Mouse (Mus musculus) urinary bladder, postnatal 4 days (tissue): Measurements from ENCODE around the gene Emid1.

Experiments used
- DNase-seq, 2 experiments: peaks; one replicate each; pipeline ENCODE4 v3.0.0; 2021 to 2022; ENCODE audit warnings: low spot score in 2 of 2

The Emid1 gene

DNA sequence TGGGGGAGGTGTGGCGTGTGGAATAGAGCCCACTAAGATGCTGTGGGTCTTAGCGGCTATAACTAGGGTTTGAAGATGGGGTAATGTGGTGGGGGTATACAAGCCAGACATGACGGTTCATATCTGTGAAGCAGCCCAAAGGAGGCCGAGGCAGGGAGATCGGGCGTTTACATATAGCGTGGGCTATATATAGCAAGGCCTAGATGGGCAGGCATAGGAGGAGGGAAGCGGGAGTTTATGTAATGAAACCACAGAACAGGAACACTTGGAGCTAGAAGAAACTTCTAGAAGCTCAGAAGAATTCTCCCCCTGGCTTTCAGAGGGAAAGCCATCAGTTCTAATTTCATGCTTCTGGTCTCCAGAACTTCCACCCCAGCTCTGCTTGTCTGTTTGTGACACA, 11.4 kb upstream of the Emid1 start:
- no peak for DNase-seq

GRCm38 (mm10) chr11:5160722-5161485, 8.8 kb upstream of the Emid1 start:
- DNase-seq = no peak

DNA sequence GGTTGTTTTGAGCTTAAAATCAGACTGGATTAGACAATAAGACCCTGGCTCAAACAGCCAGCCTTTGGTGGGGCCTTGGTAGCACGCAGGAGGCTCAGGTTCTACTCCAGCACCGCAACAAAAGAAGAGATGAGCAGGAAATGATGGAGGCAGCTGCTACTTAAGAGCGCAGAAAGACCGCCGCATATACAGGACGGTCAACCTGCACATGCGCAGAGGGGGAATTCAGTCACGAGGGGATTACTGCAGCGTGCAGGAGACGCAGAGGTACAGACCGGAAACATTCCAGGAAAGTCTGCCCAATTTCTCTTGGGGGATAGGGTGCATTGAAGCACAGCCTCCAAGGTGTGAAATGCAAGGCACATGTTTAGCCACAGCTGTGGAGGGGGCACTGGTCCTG, 6.0 kb upstream of the Emid1 start:
- no peak for DNase-seq

GRCm38 (mm10) chr11:5154961-5155805, 3.1 kb upstream of the Emid1 start:
- no peak for DNase-seq

GRCm38 (mm10) chr11:5151247-5151630, 818 bp downstream of the Emid1 start:
- DNase-seq = no peak

DNA sequence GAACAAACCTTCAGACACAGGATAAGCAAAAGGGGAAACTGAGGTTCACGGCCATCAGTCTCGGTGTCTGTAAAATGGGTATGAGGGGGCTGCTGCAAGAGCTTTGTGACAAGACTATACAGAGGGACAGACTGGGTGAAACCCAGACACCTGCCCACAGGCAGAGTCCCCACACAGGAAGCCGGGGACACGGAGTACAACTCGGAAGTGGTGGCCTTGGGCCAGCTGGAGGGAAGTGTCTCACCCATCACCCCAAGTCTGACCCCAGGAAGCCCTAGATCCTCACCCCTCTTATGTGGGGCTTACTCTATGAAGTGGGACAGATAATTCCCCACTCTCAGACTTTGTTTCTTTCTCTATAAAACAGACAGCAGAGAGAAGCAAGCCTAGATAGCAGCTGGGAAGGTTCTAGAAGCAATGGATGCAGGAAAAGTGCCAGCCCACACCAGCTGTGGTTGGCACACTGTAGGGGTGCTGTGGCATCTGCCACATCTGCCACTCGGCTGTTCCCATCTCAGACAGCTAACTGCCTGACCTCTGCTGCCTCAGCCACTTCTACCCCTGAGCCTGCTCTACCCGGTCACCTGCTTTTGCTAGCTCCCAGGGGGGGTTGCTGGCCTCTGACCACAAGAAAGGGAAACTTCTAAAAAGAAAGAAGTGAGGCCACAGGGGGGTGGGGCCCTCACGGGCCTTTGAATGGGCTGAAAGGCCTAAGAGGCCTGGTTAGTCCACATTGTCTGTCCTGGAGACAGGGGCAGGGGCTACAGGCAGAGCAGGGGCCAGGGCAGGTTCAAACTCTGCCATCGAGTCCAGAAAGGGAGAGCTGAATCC, 1.4 kb downstream of the Emid1 start:
- DNase-seq = no peak

GRCm38 (mm10) chr11:5149955-5150354, 2.1 kb downstream of the Emid1 start:
- no peak for DNase-seq

GRCm38 (mm10) chr11:5149249-5149648, 2.8 kb downstream of the Emid1 start:
- DNase-seq = peak in 1 of 2 experiments; percentile 47

- DNase-seq = no peak
Observed at GRCm38 (mm10) chr11:5145600-5145999, 6.5 kb downstream of the Emid1 start.

GRCm38 (mm10) chr11:5141965-5142364, 10.1 kb downstream of the Emid1 start:
- DNase-seq = no peak

DNA sequence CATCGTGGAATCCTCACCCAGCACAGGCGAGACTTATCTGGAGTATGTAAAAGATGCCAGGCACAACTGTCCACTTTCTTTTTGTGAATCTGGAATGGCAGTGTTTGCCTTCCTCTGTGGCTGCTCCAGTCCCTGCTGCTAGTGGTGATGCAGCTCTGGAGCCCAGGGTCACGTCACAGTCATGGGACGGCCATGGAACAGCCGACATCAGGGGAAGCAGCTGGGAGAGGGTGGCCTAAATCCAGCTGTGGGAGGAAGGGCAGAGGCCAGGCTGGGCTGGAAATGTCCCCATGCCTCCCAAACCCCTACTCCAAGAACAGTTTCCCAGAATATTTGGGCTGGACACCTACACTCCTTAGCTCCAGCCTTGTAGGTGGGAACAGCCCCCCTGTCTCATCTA, 10.8 kb downstream of the Emid1 start:
- DNase-seq = no peak

- peak; percentile 70 to 79 for DNase-seq
Observed at GRCm38 (mm10) chr11:5140619-5141018, 11.4 kb downstream of the Emid1 start.

DNA sequence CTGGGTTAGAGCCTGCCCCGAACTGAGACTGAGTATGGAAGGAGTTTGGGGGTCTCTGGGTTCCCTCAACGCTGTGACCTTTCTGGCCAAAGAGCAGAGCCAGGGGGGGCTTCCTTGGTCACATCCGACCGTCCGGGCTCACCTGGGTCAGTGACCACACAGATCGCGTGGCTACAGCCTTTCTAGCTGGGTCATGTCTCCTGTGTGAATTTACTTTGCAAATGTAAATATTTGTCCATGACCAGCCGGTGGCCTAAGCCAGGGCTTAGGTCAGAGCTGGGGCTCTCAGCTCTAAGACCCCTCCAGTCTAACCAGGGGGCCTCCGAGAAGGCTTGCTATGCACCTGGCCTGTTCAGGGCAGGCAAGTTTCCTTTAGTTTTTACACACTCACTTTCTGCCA, 12.7 kb downstream of the Emid1 start:
- no peak for DNase-seq

DNA sequence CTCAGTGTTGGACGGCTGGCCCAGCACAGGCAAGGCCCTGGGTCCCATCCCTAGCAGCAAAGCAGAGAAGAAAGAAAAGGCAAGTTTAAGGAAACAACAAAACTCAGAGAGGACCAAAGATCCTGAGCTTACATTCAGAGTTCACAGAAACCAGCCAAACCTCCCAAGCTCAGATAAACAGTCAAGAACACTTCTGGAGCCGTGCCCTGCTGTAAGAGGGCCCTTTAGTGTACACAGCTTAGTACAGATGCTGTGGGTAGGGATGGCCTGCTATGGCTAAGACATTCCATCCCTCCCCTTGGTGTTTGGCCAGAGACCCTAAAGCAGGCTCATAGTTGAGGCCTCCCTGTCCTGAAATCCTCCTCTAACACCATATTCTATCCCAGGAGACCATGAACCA, 13.4 kb downstream of the Emid1 start:
- no peak for DNase-seq

DNA sequence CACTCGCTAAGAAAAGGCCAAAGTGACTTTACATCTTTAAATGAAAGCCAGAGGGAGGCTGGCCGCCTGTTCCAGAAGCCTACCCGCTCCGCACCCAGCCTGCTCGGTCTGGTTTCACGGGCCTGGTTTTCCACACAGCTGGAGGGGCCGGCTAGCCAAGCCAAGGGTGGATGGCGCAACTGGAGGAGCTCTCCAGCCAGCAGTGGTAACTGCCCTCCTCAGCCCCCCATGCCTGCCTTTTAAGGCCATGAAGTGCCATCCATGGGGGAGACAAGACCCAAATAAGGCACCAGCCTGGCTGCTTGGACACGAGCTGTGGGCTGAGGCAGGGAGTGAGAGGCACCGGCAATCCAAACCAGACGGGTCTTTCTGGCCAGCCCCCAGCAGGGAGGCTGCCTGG, 16.1 kb downstream of the Emid1 start:
- peak in 1 of 2 experiments; percentile 50 for DNase-seq

DNA sequence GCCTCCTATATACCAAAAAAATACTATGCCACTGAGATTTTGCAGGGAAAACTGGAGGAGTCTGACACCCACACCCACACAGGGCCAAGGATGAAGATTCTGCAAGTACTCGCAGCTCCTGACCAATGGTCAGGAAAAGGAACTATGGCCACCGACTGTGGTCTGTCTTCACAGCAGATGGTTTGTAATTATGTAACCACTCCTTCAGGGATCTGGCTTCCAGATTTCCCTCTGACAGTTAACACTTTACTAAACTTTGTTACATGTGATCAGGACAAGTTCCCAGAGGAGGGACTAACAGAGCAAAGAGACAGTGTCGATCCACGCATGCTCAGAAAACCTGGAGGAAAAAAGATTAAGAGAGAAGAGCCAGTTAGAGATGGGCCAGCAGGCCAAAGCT, 19.3 kb downstream of the Emid1 start:
- no peak for DNase-seq

GRCm38 (mm10) chr11:5130111-5130665, 21.9 kb downstream of the Emid1 start:
- no peak for DNase-seq

DNA sequence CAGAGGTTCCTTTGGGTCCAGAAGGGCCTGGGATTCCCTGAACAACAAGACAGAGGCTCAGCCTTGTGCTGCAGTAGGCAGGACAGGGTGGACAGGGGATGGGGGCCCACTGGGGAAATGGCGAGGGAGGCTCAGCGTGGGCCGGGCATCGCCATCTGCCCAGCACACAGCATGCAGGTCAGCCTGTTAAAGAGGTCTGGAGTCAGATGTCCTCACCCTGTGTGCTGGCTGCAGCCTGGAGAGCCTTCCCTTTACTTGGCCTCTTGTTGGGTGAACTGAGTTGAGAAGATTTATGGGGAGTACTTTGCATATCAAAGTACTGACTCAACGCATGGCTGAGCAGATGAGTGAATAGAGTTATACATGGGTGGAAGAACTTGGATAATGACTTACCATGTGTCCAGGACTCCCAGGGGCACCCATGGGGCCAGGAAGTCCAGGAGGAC, 23.0 kb downstream of the Emid1 start:
- DNase-seq = no peak

DNA sequence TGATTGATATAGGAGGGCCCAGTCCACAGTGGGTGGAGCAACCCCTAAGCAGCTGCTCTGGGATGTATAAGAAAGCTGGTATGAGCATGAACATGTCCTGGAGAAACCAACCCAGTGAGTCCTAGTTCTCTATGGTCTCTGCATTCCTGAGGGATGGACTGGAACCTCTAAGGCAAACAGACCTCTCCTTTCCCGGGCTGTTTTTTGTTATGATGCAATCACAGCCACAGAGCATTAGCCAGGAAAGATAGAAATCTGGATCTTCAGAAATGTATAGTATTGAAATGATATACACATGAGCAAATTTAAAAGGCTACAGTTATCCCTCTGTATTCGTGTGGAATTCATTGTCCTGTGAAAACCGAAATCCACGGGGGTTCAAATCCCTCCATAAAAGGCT, 26.3 kb downstream of the Emid1 start:
- no peak for DNase-seq

DNA sequence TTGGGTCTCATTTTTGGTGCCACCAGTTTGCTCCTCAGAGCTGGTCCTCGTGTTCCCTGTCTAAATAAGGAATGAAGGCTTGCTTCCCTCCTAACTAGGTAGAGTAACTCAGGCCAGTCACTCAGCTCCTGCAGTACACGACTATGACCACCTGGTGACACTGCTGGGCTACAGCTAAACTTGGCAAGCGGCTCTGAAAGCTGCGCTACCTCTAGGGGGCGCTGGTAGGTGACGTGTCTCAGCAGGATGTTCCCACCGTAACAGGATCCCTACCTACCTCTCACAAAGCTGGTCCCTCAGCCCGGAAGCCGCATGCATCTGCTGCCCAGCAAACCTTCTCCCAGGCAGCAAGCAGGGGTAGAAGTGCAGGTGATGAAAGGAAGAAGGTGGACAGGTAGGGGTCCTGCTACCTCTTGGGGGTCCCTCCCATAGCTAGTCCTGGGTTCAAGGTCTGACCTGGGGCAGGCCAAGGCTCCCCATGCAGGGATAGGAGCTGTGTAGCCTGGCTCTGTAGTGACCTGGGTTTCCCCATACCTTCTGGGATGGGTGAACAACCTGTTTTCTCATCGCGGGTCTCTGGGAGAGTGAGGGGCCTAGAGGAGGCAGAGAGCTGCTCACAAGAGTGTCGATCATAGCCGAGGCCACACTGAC, 37.0 kb downstream of the Emid1 start:
- peak; percentile 74 to 90 for DNase-seq

GRCm38 (mm10) chr11:5113645-5114044, 38.4 kb downstream of the Emid1 start:
- DNase-seq = no peak
